Mouse (Mus musculus): ENCODE measurements around the gene Ralgapa1. TPM values are rescaled to one million over a fixed set of nuclear protein-coding genes. Genes with fewer than 3 reads are reported as not detected.

Gene Ralgapa1
- polyA plus RNA-seq, 1 experiment, result 4.4 TPM

DNA sequence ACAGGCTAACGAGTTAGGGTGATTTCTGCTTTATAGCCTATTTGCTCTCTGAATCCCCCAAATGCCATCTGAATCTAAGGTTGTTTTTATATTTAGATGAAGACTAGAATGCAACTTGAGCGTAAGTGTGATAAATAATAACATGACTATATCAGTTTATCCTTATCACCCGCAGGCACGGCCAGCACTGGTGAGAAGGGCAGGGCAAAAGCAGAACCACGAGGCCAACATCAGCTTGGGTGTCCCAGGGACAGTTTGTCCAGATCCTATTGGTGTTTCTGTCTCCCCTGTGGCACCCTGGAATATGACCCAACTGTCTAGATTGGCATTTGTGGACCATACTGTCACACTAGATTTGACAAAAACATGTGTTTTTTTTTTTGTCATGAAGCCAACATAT is 197.7 kb downstream of the Ralgapa1 start:
- TF ChIP-seq MAX (IDR thresholded peaks at IDR 0.05; ENCODE audit: low read depth), result no peak
- no peak for TF ChIP-seq TCF12 (IDR thresholded peaks at IDR 0.05; ENCODE audit: insufficient read depth, poor library complexity, severe bottlenecking)
- no peak overlapping the region for H3K4me2 ChIP-seq (ENCODE audit: low read depth)

DNA sequence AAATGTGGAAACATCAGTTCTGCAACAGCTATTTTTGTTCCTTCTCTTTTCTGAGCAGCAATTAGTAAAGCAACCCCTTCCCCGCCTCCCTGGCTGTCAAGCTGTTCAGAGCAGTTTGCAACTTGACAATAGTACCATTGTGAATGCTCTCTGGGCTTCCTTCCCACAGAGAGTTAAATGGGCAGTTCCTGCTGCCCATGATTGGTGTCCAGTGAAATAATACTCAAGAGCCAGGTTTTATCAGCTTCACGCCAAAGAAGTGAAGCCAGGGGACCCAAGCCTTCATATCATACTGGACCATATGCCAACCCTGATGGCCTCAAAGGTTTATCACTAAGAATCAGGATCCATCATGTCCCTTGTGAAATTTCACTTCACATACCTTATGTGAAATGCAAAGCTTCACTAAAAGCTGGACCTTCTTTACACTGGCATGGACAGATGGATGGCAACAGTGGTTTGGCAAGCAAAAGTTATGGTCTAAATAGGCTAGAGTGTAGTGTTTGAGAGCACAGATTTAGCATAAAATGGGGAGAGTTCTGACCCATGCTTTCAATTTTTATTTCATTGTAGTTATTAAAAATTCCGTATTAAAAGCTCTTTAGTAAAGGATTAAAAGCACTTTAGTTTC is 198.2 kb downstream of the Ralgapa1 start:
- no peaks in the 10 kb centered on the region for H3K27me3 ChIP-seq (ENCODE audit: control insufficient read depth, insufficient read depth, insufficient read length)
- H3K79me2 ChIP-seq (ENCODE audit: control insufficient read depth, insufficient read depth), result no peaks in the 10 kb centered on the region
- TF ChIP-seq MYOG (IDR thresholded peaks at IDR 0.05; ENCODE audit: control insufficient read depth in 1 of 3, insufficient read depth in 1 of 3, insufficient read length in 2 of 3, low read depth in 2 of 3), result no peak
- no peak for TF ChIP-seq USF1 (IDR thresholded peaks at IDR 0.05; ENCODE audit: low read depth)
- TF ChIP-seq MYOD1 (IDR thresholded peaks at IDR 0.05; ENCODE audit: control insufficient read depth in 1 of 3, insufficient read length in 2 of 3, low read depth in 2 of 3), result no peak
- TF ChIP-seq CEBPB (IDR thresholded peaks at IDR 0.05; ENCODE audit: insufficient read depth, poor library complexity, severe bottlenecking), result no peak
- no peak for TF ChIP-seq POLR2AphosphoS2 (IDR thresholded peaks at IDR 0.05; ENCODE audit: insufficient read length, low read depth)
- TF ChIP-seq E2F4 (IDR thresholded peaks at IDR 0.05; ENCODE audit: insufficient read depth), result no peak
- no peak for TF ChIP-seq POLR2A (IDR thresholded peaks at IDR 0.05; ENCODE audit: insufficient read length, low read depth)
- no peak for TF ChIP-seq TCF12 (IDR thresholded peaks at IDR 0.05; ENCODE audit: insufficient read depth, poor library complexity, severe bottlenecking)
- no peak for TF ChIP-seq REST (IDR thresholded peaks at IDR 0.05; ENCODE audit: insufficient read depth, insufficient read length)
- TF ChIP-seq MAX (IDR thresholded peaks at IDR 0.05; ENCODE audit: low read depth), result no peak
- no peak for TF ChIP-seq TCF3 (IDR thresholded peaks at IDR 0.05; ENCODE audit: insufficient read length, low read depth)
- TF ChIP-seq SRF (IDR thresholded peaks at IDR 0.05; ENCODE audit: control insufficient read depth, insufficient read length, low read depth), result no peak
- H3K4me3 ChIP-seq, result no peak overlapping the region
- no peak overlapping the region for H3K4me2 ChIP-seq (ENCODE audit: low read depth)
- no peak overlapping the region for H3ac ChIP-seq (ENCODE audit: control insufficient read depth, insufficient read length)
- no peaks in the 10 kb centered on the region for H3K36me3 ChIP-seq (ENCODE audit: control insufficient read depth, insufficient read depth)

More for the DNA sequence above, 197.7 kb downstream of the Ralgapa1 start:
- Histone ChIP-seq H3ac (ENCODE audit: control insufficient read depth, insufficient read length) (no peak overlapping the region), H3K27me3 (ENCODE audit: control insufficient read depth, insufficient read depth, insufficient read length) (no peaks in the 10 kb centered on the region), H3K4me3 (no peak overlapping the region), H3K36me3 (ENCODE audit: control insufficient read depth, insufficient read depth) (no peaks in the 10 kb centered on the region), H3K79me2 (ENCODE audit: control insufficient read depth, insufficient read depth) (no peaks in the 10 kb centered on the region)

DNA sequence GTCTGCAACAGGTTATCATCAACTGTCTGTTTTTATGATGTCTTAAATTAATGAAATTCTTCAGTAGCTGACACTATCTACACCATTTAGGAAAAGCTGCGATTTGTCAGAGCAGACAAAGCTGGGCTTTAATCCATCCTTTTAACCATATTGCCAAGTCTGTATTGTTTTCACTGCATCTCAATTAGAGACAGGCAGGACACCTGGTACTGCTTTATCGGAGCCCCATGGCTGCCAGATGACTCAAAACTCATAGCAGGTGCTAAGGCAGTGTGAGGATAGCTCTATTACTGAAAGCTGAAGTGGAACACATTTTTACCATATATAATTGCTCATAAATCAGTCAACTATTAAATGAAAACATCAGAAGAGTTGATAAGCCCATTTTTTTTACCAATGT is 200.6 kb downstream of the Ralgapa1 start:
- TF ChIP-seq USF1 (IDR thresholded peaks at IDR 0.05; ENCODE audit: low read depth) (no peak), REST (IDR thresholded peaks at IDR 0.05; ENCODE audit: insufficient read depth, insufficient read length) (no peak), TCF12 (IDR thresholded peaks at IDR 0.05; ENCODE audit: insufficient read depth, poor library complexity, severe bottlenecking) (no peak), E2F4 (IDR thresholded peaks at IDR 0.05; ENCODE audit: insufficient read depth) (no peak), MYOG (IDR thresholded peaks at IDR 0.05; ENCODE audit: control insufficient read depth in 1 of 3, insufficient read depth in 1 of 3, insufficient read length in 2 of 3, low read depth in 2 of 3) (no peak), MAX (IDR thresholded peaks at IDR 0.05; ENCODE audit: low read depth) (no peak)
- H3K27me3 ChIP-seq (ENCODE audit: control insufficient read depth, insufficient read depth, insufficient read length), result no peaks in the 10 kb centered on the region

DNA sequence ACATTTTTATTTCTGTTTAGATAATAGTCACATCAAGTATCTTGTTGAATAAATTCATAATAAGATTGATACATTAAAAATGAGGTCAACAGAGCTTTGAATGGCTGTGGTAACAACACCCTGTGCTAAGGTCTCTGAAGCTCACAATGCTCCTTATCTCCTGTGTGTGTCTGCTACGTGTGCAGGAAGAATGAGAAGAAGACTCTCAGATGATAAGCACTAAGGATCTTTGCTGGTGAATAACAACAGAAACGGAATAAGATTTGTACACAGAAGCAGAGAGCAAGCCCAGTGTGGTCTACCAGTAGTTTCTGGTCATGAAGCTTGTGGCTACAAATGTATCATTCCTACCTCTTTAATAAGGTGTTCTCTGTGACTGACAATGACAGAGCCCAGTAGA is 210.2 kb downstream of the Ralgapa1 start:
- no peak overlapping the region for H3K4me2 ChIP-seq (ENCODE audit: low read depth)
- H3K79me2 ChIP-seq (ENCODE audit: control insufficient read depth, insufficient read depth), result no peaks in the 10 kb centered on the region
- no peaks in the 10 kb centered on the region for H3K27me3 ChIP-seq (ENCODE audit: control insufficient read depth, insufficient read depth, insufficient read length)
- no peak overlapping the region for H3ac ChIP-seq (ENCODE audit: control insufficient read depth, insufficient read length)
- no peaks in the 10 kb centered on the region for H3K36me3 ChIP-seq (ENCODE audit: control insufficient read depth, insufficient read depth)
- no peak for TF ChIP-seq USF1 (IDR thresholded peaks at IDR 0.05; ENCODE audit: low read depth)
- H3K4me3 ChIP-seq, result no peak overlapping the region

More for the DNA sequence above, 200.6 kb downstream of the Ralgapa1 start:
- no peak overlapping the region for H3K4me2 ChIP-seq (ENCODE audit: low read depth)
- no peaks in the 10 kb centered on the region for H3K79me2 ChIP-seq (ENCODE audit: control insufficient read depth, insufficient read depth)
- no peak overlapping the region for H3K4me3 ChIP-seq
- H3K36me3 ChIP-seq (ENCODE audit: control insufficient read depth, insufficient read depth), result no peaks in the 10 kb centered on the region
- no peak overlapping the region for H3ac ChIP-seq (ENCODE audit: control insufficient read depth, insufficient read length)

DNA sequence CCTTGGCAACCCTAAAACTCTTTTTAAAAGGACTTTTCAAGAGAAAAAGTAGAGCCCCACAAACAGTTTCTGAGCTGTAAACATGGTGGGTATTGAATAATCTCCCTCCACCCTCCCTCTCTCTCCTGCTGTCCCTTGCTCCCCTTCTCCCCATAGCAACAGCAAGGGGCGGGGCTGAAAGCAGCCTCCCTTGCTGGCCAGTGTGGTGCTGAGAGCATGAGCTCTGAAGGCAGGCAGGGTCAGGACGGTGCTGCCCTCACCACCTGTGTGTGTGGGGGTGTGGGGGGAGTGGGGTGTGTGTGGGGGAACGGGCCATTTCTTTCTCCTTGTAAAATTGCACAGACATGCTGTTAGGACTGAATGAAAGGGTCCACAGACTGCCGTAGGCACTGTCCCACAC is 213.1 kb downstream of the Ralgapa1 start:
- Histone ChIP-seq H3K4me2 (ENCODE audit: low read depth) (no peak overlapping the region), H3K4me3 (no peak overlapping the region), H3ac (ENCODE audit: control insufficient read depth, insufficient read length) (no peak overlapping the region), H3K36me3 (ENCODE audit: control insufficient read depth, insufficient read depth) (peaks cover 11% of the 10 kb centered on the region), H3K27me3 (ENCODE audit: control insufficient read depth, insufficient read depth, insufficient read length) (no peaks in the 10 kb centered on the region), H3K79me2 (ENCODE audit: control insufficient read depth, insufficient read depth) (no peaks in the 10 kb centered on the region)
- TF ChIP-seq REST (IDR thresholded peaks at IDR 0.05; ENCODE audit: insufficient read depth, insufficient read length) (no peak), MYOG (IDR thresholded peaks at IDR 0.05; ENCODE audit: control insufficient read depth in 1 of 3, insufficient read depth in 1 of 3, insufficient read length in 2 of 3, low read depth in 2 of 3) (no peak), USF1 (IDR thresholded peaks at IDR 0.05; ENCODE audit: low read depth) (no peak), TCF3 (IDR thresholded peaks at IDR 0.05; ENCODE audit: insufficient read length, low read depth) (no peak), MYOD1 (IDR thresholded peaks at IDR 0.05; ENCODE audit: control insufficient read depth in 1 of 3, insufficient read length in 2 of 3, low read depth in 2 of 3) (no peak), CEBPB (IDR thresholded peaks at IDR 0.05; ENCODE audit: insufficient read depth, poor library complexity, severe bottlenecking) (no peak), E2F4 (IDR thresholded peaks at IDR 0.05; ENCODE audit: insufficient read depth) (no peak), TCF12 (IDR thresholded peaks at IDR 0.05; ENCODE audit: insufficient read depth, poor library complexity, severe bottlenecking) (no peak), POLR2AphosphoS2 (IDR thresholded peaks at IDR 0.05; ENCODE audit: insufficient read length, low read depth) (no peak), POLR2A (IDR thresholded peaks at IDR 0.05; ENCODE audit: insufficient read length, low read depth) (no peak), SRF (IDR thresholded peaks at IDR 0.05; ENCODE audit: control insufficient read depth, insufficient read length, low read depth) (no peak), MAX (IDR thresholded peaks at IDR 0.05; ENCODE audit: low read depth) (no peak)
